Mouse (Mus musculus) liver, embryonic 12.5 days (tissue): ENCODE data around the gene Mlip. TPM values are rescaled to one million over a fixed set of nuclear protein-coding genes. Genes with fewer than 3 reads are reported as not detected.
"Not testable (repeated sequence)": the region's sequence is repeated elsewhere in the genome, so short reads cannot be mapped to it uniquely, and the experiment has no call there.

ENCODE experiments used
- ATAC-seq: fragments of 200-750 bp; cut with Nextera tagmentation; 2 replicates; pipeline ENCODE4 v1.8.0; 2017; ENCODE audit warnings: moderate number of reproducible peaks, mild to moderate bottlenecking, moderate library complexity
- H3K27ac ChIP-seq: fragments of 300-500 bp; sonication (generic); 2 replicates; pipeline ENCODE4 v1.5.1; 2016; ENCODE audit warnings: mild to moderate bottlenecking
- H3K27me3 ChIP-seq: fragments of 300-500 bp; sonication (generic); replicated peaks from 2 replicates; pipeline ENCODE4 v1.6.1; 2016; ENCODE audit warnings: mild to moderate bottlenecking, moderate library complexity
- H3K36me3 ChIP-seq: fragments of 300-500 bp; sonication (generic); 2 replicates; pipeline ENCODE4 v1.6.1; 2016; ENCODE audit warnings: mild to moderate bottlenecking, moderate library complexity
- H3K4me1 ChIP-seq: fragments of 300-500 bp; sonication (generic); 2 replicates; pipeline ENCODE4 v1.6.1; 2016
- H3K4me2 ChIP-seq: fragments of 300-500 bp; sonication (generic); 2 replicates; pipeline ENCODE4 v1.6.1; 2016; ENCODE audit warnings: mild to moderate bottlenecking, moderate library complexity
- H3K4me3 ChIP-seq: fragments of 300-500 bp; sonication (generic); 2 replicates; pipeline ENCODE4 v1.5.1; 2016; ENCODE audit warnings: mild to moderate bottlenecking, moderate library complexity
- H3K9ac ChIP-seq: fragments of 300-500 bp; sonication (generic); 2 replicates; pipeline ENCODE4 v1.6.1; 2016; ENCODE audit warnings: mild to moderate bottlenecking, moderate library complexity
- H3K9me3 ChIP-seq: fragments of 300-500 bp; sonication (generic); replicated peaks from 2 replicates; pipeline ENCODE4 v1.6.1; 2016; ENCODE audit warnings: mild to moderate bottlenecking, moderate library complexity
- WGBS: fragments of 180-500 bp; shearing (Covaris S2); methylation state at CpG from one replicate; pipeline ENCODE4 v1.1.7; 2016; ENCODE audit not compliant: insufficient replicate concordance; 5-methylcytosine and 5-hydroxymethylcytosine counted together
- polyA plus RNA-seq: library from polyadenylated mRNA; unstranded; fragments of >200 nt; fragmentation: Nextera tagmentation; extraction: Ambion mirVana; gene quantifications from 2 replicates; pipeline ENCODE4 v1.2.1, GENCODE M21; 2016

The Mlip gene
- polyA plus RNA-seq, 1 experiment from 2014 or later, result not detected

DNA sequence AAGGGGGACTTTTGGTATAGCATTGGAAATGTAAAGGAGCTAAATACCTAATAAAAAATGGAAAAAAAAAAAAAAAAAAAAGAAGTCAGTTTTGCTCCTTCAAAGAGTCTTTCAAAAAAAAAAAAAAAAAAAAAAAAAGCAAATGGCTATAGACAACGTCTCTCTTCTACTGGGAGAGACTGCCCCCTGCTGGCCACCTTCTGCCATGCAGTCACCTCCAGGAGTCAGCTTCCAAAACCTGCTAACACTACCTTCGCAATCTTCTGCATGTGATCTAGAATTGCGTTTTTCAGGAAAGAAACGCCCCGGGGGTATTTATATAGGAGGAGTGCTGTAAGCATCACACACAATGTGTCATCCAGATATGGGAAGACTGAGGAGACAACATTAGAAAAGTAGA is 26.9 kb upstream of the Mlip start:
- no peak for ATAC-seq
- Histone ChIP-seq H3K9me3 (no peaks in the 10 kb centered on the region), H3K9ac (no peak overlapping the region), H3K27ac (no peak overlapping the region), H3K4me3 (no peak overlapping the region), H3K36me3 (no peaks in the 10 kb centered on the region), H3K4me1 (no peaks in the 10 kb centered on the region), H3K27me3 (no peaks in the 10 kb centered on the region), H3K4me2 (no peak overlapping the region)
- 31% methylated on average over 5 of the region's 5 CpGs for WGBS

DNA sequence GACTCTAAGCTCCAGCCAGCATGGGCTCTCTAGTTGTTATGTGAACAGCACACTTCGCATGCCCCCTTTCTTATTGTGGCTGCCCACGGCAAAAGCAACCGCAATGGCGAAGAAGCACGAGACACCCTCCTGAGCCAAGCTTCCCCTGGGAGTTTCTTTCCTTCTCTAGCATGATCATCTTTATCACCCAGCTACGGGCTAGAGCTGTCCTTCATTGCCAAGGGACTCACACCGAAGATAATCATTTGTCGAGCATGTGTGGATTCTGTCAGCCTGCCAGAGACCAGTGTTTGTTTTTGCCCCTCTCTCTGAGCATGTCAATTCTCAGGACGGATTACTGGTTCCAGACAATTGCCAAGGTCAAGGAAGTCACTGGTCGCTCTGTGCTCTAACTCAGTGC is 24.9 kb upstream of the Mlip start:
- Histone ChIP-seq H3K4me1 (no peaks in the 10 kb centered on the region), H3K27ac (no peak overlapping the region), H3K9me3 (no peaks in the 10 kb centered on the region), H3K4me3 (no peak overlapping the region), H3K36me3 (no peaks in the 10 kb centered on the region), H3K27me3 (no peaks in the 10 kb centered on the region), H3K9ac (no peak overlapping the region), H3K4me2 (no peak overlapping the region)
- 64% methylated on average over 10 of the region's 10 CpGs for WGBS
- ATAC-seq, result no peak

DNA sequence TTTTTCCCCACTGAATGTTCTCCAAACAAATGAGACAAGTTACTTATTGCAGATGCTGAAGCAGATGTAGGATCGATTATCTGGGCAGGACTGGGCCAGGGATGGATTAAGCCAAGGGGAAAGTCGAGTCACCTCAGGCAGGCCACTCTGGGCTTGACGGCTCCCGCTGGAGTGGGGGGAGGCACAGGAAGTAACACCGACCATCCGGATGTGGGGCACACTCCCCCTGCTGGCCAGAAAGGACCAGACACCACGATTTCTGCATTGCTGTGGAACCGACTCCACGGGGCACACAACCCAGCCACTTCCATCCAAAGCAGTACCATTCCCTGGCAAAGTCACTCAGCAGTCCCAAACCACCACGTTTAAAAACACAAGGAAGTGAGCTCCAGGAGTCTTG is 24.3 kb upstream of the Mlip start:
- Histone ChIP-seq H3K9ac (no peak overlapping the region), H3K9me3 (no peaks in the 10 kb centered on the region), H3K4me2 (no peak overlapping the region), H3K27ac (no peak overlapping the region), H3K4me3 (no peak overlapping the region), H3K4me1 (no peaks in the 10 kb centered on the region), H3K36me3 (no peaks in the 10 kb centered on the region), H3K27me3 (no peaks in the 10 kb centered on the region)
- no peak for ATAC-seq
- WGBS, result 42% methylated on average over 10 of the region's 10 CpGs

DNA sequence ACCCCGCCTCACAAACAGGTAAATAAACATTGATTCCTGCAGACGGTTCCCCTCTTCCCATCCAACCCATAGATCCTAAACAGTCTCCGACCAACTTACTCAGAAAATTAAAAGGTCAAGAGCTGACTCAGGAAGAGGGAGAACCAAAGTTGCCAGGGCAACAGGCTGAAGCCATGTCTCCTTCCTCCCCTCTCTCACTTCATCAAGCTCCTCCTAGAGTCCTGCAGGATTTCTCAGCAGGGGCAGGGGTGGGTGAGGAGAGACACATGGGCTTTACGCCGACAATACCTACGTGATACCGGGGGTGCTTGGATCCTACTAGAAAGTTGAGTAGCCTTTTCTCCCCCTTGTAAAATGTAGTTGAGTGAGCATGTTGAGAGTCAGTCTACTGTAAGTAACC is 23.8 kb upstream of the Mlip start:
- H3K27me3 ChIP-seq, result no peaks in the 10 kb centered on the region
- H3K9ac ChIP-seq, result no peak overlapping the region
- no peaks in the 10 kb centered on the region for H3K9me3 ChIP-seq
- no peak overlapping the region for H3K4me2 ChIP-seq
- 72% methylated on average over 7 of the region's 7 CpGs for WGBS
- no peak overlapping the region for H3K4me3 ChIP-seq
- no peak for ATAC-seq
- no peaks in the 10 kb centered on the region for H3K4me1 ChIP-seq
- H3K27ac ChIP-seq, result no peak overlapping the region
- H3K36me3 ChIP-seq, result no peaks in the 10 kb centered on the region

DNA sequence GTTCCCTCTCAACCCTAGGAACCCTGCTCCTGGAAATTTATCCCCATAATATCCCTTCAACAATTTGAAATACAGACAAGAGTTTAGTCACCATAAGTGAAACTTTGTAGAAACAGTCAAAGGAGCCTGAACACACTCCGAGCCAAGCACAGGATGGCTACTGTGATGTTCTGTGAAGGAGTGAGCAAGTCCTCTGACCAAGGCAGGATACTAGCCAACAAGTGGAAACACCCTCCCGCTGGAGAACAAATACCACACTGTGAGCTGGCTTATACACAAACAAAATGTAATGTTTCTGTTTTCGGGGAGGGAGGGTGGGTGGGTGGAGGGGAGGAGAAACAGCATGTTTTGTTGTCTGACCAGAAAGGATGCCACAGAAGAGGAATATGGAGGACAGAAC is 17.9 kb upstream of the Mlip start:
- H3K9ac ChIP-seq, result no peak overlapping the region
- no peak overlapping the region for H3K4me3 ChIP-seq
- H3K4me2 ChIP-seq, result no peak overlapping the region
- H3K4me1 ChIP-seq, result no peaks in the 10 kb centered on the region
- H3K9me3 ChIP-seq, result no peaks in the 10 kb centered on the region
- no peak for ATAC-seq
- H3K36me3 ChIP-seq, result no peaks in the 10 kb centered on the region
- no peak overlapping the region for H3K27ac ChIP-seq
- 63% methylated on average over 3 of the region's 3 CpGs for WGBS
- H3K27me3 ChIP-seq, result no peaks in the 10 kb centered on the region

DNA sequence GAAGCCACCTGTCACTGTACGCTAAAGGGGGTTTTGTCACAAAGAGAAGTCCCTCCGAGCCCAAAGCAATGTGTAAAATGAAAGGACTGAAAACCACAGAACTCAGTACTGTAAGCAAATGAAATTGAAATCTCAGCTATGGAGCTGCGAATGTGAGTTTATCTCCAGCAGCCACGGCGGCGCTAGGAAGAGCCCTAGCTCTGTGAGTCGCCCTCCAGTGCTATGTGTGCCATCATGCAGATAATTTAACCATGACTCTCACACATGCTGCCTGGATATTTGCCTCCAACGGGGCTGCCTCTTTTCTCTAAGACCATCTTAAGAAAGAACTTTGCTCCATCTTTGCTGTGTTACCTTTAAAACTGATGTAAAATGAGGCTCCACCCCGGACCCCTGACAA is 16.5 kb upstream of the Mlip start:
- Histone ChIP-seq H3K4me2 (no peak overlapping the region), H3K9me3 (no peaks in the 10 kb centered on the region), H3K27ac (no peak overlapping the region), H3K4me1 (no peaks in the 10 kb centered on the region), H3K36me3 (no peaks in the 10 kb centered on the region), H3K9ac (no peak overlapping the region), H3K27me3 (no peaks in the 10 kb centered on the region), H3K4me3 (no peak overlapping the region)
- 60% methylated on average over 9 of the region's 9 CpGs for WGBS
- ATAC-seq, result no peak

DNA sequence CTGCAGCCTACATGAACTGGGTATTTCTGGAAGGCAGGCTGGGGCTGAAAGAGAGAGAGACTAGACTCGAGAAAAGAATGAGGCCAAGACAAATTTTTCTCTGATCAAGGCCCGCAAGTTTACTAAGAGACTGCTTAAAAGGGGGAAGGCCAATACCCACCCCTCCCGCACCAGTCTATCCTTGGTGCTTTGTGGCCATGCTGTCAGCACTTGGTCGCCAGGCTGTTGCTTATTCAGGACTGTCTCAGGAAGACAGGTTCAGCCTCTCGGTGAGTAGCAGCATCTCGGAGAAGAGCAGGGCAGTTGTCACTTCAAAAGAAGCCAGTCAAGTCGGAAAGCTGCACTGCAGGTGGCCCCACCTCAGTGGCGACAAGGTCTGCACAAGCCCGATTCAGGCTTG is 11.9 kb upstream of the Mlip start:
- H3K4me3 ChIP-seq, H3K36me3 ChIP-seq, ATAC-seq, H3K27me3 ChIP-seq, H3K4me2 ChIP-seq, H3K9me3 ChIP-seq, H3K27ac ChIP-seq, H3K9ac ChIP-seq, H3K4me1 ChIP-seq: not testable (repeated sequence)
- whole genome bisulfite sequencing, result 61% methylated on average over 9 of the region's 9 CpGs

DNA sequence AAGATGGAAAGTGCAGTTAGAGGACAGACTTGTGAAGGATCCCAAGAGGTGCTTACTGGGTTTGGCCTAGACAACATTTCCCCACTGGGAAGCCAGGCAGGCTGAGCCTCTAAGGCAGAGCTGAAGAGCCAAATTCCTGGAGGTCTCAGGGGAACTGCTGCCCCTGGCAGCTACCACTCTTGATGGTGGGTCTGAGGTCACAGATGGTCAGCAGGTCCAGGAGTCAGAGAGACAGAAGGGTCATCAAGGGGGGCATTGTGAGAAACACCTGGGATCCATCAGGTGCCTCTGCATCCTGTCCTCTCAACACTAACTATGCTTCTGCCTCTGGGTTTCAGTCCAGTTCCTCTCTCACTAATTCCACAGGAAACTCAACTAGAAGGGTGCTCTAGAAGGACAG is 10.1 kb upstream of the Mlip start:
- H3K9me3 ChIP-seq, result no peaks in the 10 kb centered on the region
- H3K9ac ChIP-seq, result no peak overlapping the region
- no peak overlapping the region for H3K27ac ChIP-seq
- no peak overlapping the region for H3K4me2 ChIP-seq
- no peaks in the 10 kb centered on the region for H3K4me1 ChIP-seq
- no peaks in the 10 kb centered on the region for H3K27me3 ChIP-seq
- H3K36me3 ChIP-seq, result no peaks in the 10 kb centered on the region
- no peak for ATAC-seq
- H3K4me3 ChIP-seq, result no peak overlapping the region

DNA sequence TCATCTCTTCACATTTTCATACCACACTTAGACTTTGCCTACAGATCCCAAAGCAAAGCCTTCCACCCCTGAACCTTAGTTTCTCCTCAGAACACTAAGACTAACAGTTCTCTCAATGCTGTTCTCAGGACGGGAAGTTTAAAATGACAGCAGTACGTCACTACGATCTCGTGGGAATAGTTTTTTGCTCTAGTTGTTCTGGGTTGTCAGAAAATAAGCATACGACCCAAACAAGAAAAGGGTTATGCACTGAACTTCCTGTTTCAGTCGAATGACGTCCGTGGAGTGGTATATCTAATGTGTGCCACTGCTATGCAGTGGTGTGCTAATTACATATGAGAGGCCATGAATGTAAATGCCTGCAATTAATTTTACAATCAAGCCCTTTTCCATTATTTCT is 7.9 kb upstream of the Mlip start:
- H3K9me3 ChIP-seq, result no peaks in the 10 kb centered on the region
- 65% methylated on average over 8 of the region's 8 CpGs for WGBS
- ATAC-seq, result no peak

DNA sequence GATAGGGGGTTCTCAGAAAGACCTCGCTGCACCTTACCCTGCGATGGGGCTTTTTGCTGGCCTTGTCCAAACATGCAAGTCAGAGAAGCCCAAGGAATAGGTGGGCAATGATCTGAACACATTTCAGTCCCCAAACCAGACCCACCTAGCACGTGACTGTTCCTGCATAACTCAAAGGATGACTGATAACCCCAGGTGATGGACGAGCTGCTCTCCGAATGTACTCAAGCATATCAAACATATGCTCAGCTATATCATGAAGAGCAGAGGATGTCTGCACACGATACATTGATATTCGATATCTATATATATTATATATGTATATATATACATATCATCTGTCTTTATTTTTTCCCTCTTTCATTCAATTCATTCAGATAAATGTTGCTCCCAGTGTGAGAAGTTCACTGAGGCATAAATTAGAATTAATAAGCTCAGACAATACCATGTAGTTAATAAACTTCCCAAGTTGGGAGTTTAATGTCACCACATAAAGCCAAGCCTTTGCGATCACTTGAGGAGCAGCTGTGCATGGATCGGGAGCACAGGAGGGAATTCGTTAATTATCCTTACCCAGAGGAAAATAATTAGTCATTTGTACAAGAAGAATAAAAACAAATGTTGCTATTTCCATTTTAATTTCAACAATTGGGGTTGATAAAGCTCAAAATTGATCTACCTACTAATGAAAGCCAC is 6.7 kb upstream of the Mlip start:
- no peaks in the 10 kb centered on the region for H3K27me3 ChIP-seq
- H3K36me3 ChIP-seq, result no peaks in the 10 kb centered on the region
- WGBS, result 74% methylated on average over 10 of the region's 10 CpGs
- H3K9ac ChIP-seq, result no peak overlapping the region
- no peaks in the 10 kb centered on the region for H3K4me1 ChIP-seq
- H3K4me3 ChIP-seq, result no peak overlapping the region
- H3K4me2 ChIP-seq, result no peak overlapping the region
- ATAC-seq, result no peak
- H3K9me3 ChIP-seq, result no peaks in the 10 kb centered on the region
- no peak overlapping the region for H3K27ac ChIP-seq

More for the DNA sequence above, 7.9 kb upstream of the Mlip start:
- no peak overlapping the region for H3K4me3 ChIP-seq
- no peaks in the 10 kb centered on the region for H3K27me3 ChIP-seq
- H3K36me3 ChIP-seq, result no peaks in the 10 kb centered on the region
- no peaks in the 10 kb centered on the region for H3K4me1 ChIP-seq
- no peak overlapping the region for H3K27ac ChIP-seq
- no peak overlapping the region for H3K4me2 ChIP-seq
- H3K9ac ChIP-seq, result no peak overlapping the region

DNA sequence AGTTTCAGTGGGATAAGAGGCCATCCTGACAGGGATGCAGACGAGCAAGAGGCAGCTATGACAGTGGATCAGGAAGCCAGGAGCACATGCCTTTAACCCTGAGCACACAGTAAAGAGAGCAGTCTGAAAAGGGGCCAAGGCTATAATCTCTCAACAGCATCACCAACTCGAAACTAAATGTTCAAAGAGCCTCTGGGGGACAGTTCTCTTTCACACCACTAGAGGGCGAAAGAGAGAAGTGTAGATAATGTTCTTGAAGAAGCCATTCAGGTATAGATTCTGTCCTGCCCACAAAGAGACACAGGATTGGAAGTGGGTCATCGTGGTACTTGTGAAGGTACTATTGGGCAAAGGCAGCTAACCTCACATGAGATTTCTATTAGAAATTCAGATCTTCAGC is 1.2 kb upstream of the Mlip start:
- Histone ChIP-seq H3K27me3 (no peaks in the 10 kb centered on the region), H3K4me1 (no peaks in the 10 kb centered on the region), H3K36me3 (no peaks in the 10 kb centered on the region), H3K27ac (no peak overlapping the region), H3K4me3 (no peak overlapping the region), H3K9ac (no peak overlapping the region), H3K4me2 (no peak overlapping the region), H3K9me3 (no peaks in the 10 kb centered on the region)
- 62% methylated on average over 4 of the region's 4 CpGs for WGBS
- ATAC-seq, result no peak

DNA sequence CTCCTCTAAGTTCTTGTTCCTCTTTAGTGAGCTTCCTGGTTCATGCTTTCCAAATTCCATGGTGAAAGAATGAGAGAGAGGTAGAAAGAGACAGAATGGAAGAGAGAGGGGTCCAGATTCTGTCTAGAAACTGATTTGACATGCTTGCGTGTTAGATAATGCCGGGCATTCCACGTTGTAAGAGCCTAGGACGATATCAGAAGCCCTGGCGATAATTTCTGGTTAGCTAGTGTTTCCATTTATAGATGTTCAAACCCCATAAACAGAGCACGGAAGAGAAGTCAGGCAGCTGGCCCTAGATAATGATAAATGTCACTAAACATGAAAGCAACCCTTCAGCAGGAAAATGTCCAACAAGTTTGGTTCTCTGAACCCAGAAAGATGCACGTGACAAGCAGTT is 5.1 kb downstream of the Mlip start:
- H3K27ac ChIP-seq, result no peak overlapping the region
- ATAC-seq, result no peak
- no peaks in the 10 kb centered on the region for H3K36me3 ChIP-seq
- H3K27me3 ChIP-seq, result no peaks in the 10 kb centered on the region
- H3K4me2 ChIP-seq, result no peak overlapping the region
- no peaks in the 10 kb centered on the region for H3K9me3 ChIP-seq
- no peak overlapping the region for H3K9ac ChIP-seq
- WGBS, result 47% methylated on average over 7 of the region's 7 CpGs
- H3K4me3 ChIP-seq, result no peak overlapping the region
- H3K4me1 ChIP-seq, result no peaks in the 10 kb centered on the region

DNA sequence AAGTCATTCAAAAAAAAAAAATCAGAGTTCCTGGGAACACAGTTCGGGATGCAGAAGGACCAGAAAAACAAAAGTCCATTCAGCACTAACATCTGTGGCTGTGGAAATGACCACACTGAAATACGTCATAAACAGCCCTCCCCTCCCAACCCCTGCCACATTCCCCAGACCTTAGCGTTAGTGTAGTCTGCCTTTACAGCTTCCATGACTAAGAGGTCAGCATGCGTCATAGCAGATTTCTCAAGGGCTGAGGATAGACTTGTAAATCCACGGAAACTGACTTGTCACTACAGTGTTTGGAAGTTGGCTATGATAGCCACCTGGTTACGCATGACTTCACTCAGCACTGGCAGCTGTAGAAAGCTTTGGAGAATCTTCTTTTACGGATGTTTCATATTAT is 8.5 kb downstream of the Mlip start:
- no peaks in the 10 kb centered on the region for H3K27me3 ChIP-seq
- no peak overlapping the region for H3K9ac ChIP-seq
- 69% methylated on average over 7 of the region's 7 CpGs for WGBS
- H3K36me3 ChIP-seq, result no peaks in the 10 kb centered on the region
- H3K9me3 ChIP-seq, result no peaks in the 10 kb centered on the region
- H3K4me1 ChIP-seq, result no peaks in the 10 kb centered on the region
- no peak overlapping the region for H3K4me3 ChIP-seq
- H3K27ac ChIP-seq, result no peak overlapping the region
- H3K4me2 ChIP-seq, result no peak overlapping the region
- ATAC-seq, result no peak
